ENCODE assay signal across 19 mouse cellular contexts in the genomic region with DNA sequence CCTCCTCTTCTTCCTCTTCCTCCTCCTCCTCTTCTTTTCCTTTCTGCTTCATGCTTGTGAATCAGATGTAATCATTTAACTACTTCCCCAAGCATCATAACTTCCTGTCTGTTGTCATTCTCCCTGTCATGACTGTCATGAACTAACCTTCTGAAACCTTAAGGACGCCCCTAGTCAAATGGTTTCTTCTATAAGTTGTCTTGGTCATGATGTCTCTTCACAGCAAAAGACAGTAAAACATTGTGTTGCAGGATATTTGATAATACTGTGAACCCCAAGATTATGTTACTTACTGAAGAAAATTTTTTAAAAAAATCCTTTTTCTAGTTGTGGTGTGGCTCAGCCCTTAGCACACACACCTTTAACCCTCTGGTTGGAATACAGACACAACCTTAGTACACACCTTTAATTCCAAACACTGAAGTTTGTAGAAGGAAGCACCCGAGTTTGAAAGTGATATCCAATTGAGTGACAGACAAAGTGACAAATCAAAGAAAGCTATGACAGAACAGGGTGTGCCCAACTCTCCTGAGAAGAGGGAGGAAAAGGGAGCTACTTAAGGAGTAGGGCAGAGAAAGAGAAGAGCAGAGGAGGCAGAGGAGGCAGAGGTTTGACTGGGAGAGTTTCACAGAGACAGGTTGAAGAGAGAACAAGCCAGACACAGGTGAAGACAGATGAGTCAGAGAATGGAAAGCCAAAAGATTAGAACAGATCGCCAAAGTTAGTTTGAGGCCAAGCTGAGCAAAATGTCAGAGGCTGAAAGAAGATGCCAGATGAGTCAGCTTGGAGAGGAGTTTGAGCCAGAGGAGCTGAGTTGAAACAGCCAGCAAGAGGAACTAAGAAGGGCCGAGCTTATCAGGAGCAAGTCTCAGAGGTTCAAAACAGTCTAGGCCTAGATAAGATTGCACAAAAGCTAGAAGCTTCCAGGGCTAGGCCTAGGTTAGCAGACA. TPM values are rescaled to one million over a fixed set of nuclear protein-coding genes. Genes with fewer than 3 reads are reported as not detected.
DNase-seq lines count a peak whose midpoint lies in the region; ATAC-seq lines count a peak whose summit lies in the region.
"Had no signal": no experiment of that assay in that cellular context is flagged by ENCODE, and none has a peak within 500 bp of the region (broad histone marks: within the 10 kb centered on the region; RNA-seq: fewer than 3 reads in every experiment).

No protein-coding gene starts in this region.

- no peak overlapping the region for H3K27ac ChIP-seq in intestine, embryonic 15.5 days
- H3K27ac ChIP-seq in forebrain, embryonic 12.5 days, result no peak overlapping the region
- H3K27ac ChIP-seq: kidney, postnatal 0 days; midbrain, embryonic 12.5 days had no signal

- no peak overlapping the region for H3K4me3 ChIP-seq in intestine, embryonic 15.5 days (replicated peaks)
- no peak overlapping the region for H3K4me3 ChIP-seq in forebrain, embryonic 12.5 days (replicated peaks)
- H3K4me3 ChIP-seq: midbrain, embryonic 12.5 days had no signal

- no peaks in the 10 kb centered on the region for H3K36me3 ChIP-seq in intestine, embryonic 15.5 days
- H3K36me3 ChIP-seq in forebrain, embryonic 12.5 days (replicated peaks), result no peaks in the 10 kb centered on the region
- H3K36me3 ChIP-seq: midbrain, embryonic 12.5 days had no signal

- peak; percentile 7 for DNase-seq in gastrocnemius, adult 18-20 months (ENCODE audit: low spot score)
- DNase-seq in gastrocnemius, adult 8-10 months (ENCODE audit: low spot score in 2 of 2), result no peak
- peak; percentile 52 for DNase-seq in NIH3T3 (ENCODE audit: low read depth)
- peak; percentile 40 for DNase-seq in heart, adult 8-10 months (ENCODE audit: low spot score)
- no peak for DNase-seq in layer of hippocampus, adult 9-10 months (ENCODE audit: low spot score)
- DNase-seq in frontal cortex, postnatal 14 days (ENCODE audit: low spot score in 2 of 2), result no peak
- DNase-seq: cerebellum, adult 9-11 months; spleen, adult 18-20 months; thymus, postnatal 25 days had no signal

- 60% methylated on average over 4 of the region's 4 CpGs for WGBS in intestine, embryonic 15.5 days
- WGBS in forebrain, embryonic 12.5 days, result 75% methylated on average over 4 of the region's 4 CpGs

- no peaks in the 10 kb centered on the region for H3K4me1 ChIP-seq in intestine, embryonic 15.5 days (replicated peaks)
- no peaks in the 10 kb centered on the region for H3K4me1 ChIP-seq in forebrain, embryonic 12.5 days
- H3K4me1 ChIP-seq: midbrain, embryonic 12.5 days had no signal

- H3K27me3 ChIP-seq in intestine, embryonic 15.5 days (replicated peaks), result no peaks in the 10 kb centered on the region
- H3K27me3 ChIP-seq in forebrain, embryonic 12.5 days, result no peaks in the 10 kb centered on the region
- H3K27me3 ChIP-seq: midbrain, embryonic 12.5 days had no signal

- ATAC-seq in intestine, embryonic 15.5 days, result peak; percentile 73; the same call in 1 of the 2 replicates
- ATAC-seq in forebrain, embryonic 12.5 days (ENCODE audit: low FRiP score), result no peak

- no peak overlapping the region for H3K4me2 ChIP-seq in intestine, embryonic 15.5 days (replicated peaks)
- H3K4me2 ChIP-seq in forebrain, embryonic 12.5 days, result no peak overlapping the region
- H3K4me2 ChIP-seq: midbrain, embryonic 12.5 days had no signal

- no peaks in the 10 kb centered on the region for H3K9me3 ChIP-seq in intestine, embryonic 15.5 days
- H3K9me3 ChIP-seq in forebrain, embryonic 12.5 days, result no peaks in the 10 kb centered on the region
- H3K9me3 ChIP-seq: midbrain, embryonic 12.5 days had no signal

- H3K9ac ChIP-seq in intestine, embryonic 15.5 days, result no peak overlapping the region
- H3K9ac ChIP-seq in forebrain, embryonic 12.5 days, result no peak overlapping the region
- H3K9ac ChIP-seq: midbrain, embryonic 12.5 days had no signal

RNA-seq across cellular contexts. Expression of a gene that starts 4.9 kb away (rescaled TPM):
- total RNA-seq in gastrocnemius, adult 18-20 months (2021), result 1 to 10 TPM; 3.0 to 4.1 TPM
- 1 to 10 TPM; 2.2 to 3.2 (median 2.5) TPM for total RNA-seq in gastrocnemius, adult 8-10 months (2022)
- under 1 TPM in 3 of 4 experiments, not detected in 1; 0.25 to 0.49 (median 0.38) TPM for total RNA-seq in heart, adult 8-10 months (2022)
- not detected in 2 replicates for polyA plus RNA-seq in intestine, embryonic 15.5 days (2015; fragmentation: Nextera tagmentation; extraction: Ambion mirVana)
- polyA plus RNA-seq in forebrain, embryonic 12.5 days (2016; fragmentation: Nextera tagmentation; extraction: Ambion mirVana), result not detected in 2 replicates
- total RNA-seq: hematopoietic stem cell, adult 5-6 weeks; left cerebral cortex, adult 18-20 months; liver, adult 2 months had no signal
- polyA plus RNA-seq: C2C12; embryonic facial prominence, embryonic 14.5 days; liver, adult 2 months; midbrain, embryonic 12.5 days; neural tube, embryonic 14.5 days had no signal

RNA-seq across cellular contexts. Expression of a gene that starts 27.2 kb away (rescaled TPM):
- total RNA-seq in gastrocnemius, adult 18-20 months (2021), result 10 to 100 TPM; 10.7 to 24.4 TPM
- 10 to 100 TPM; 11.3 to 17.4 (median 12.2) TPM for total RNA-seq in gastrocnemius, adult 8-10 months (2022)
- 1 to 10 TPM; 1.5 to 2.3 (median 2.0) TPM for total RNA-seq in heart, adult 8-10 months (2022)
- 30.9 and 33.0 TPM in 2 replicates for polyA plus RNA-seq in intestine, embryonic 15.5 days (2015; fragmentation: Nextera tagmentation; extraction: Ambion mirVana)
- 2.3 and 2.7 TPM in 2 replicates for polyA plus RNA-seq in forebrain, embryonic 12.5 days (2016; fragmentation: Nextera tagmentation; extraction: Ambion mirVana)
- polyA plus RNA-seq: C2C12 had no signal

Comparison
In these comparisons a context has a peak if more than half of its experiments do, and no peak if none do; other contexts are left out.
1. DNase-seq: peak in gastrocnemius, adult 18-20 months (single experiment), NIH3T3 (single experiment) and heart, adult 8-10 months (single experiment); none in gastrocnemius, adult 8-10 months (0 of 2), layer of hippocampus, adult 9-10 months (single experiment) and frontal cortex, postnatal 14 days (0 of 2).